Mouse (Mus musculus) liver, postnatal 0 days (tissue): ENCODE results near the gene Kcnk7.

Source experiments
- CTCF ChIP-seq: sonication (generic); IDR thresholded peaks from 2 replicates; pipeline ENCODE4 v1.5.1; 2016; ENCODE audit warnings: antibody characterized with exemption, low read depth
- EP300 ChIP-seq: IDR thresholded peaks from 2 replicates; pipeline ENCODE4 v1.6.1; 2016; ENCODE audit warnings: antibody characterized with exemption, low read depth, mild to moderate bottlenecking

DNA sequence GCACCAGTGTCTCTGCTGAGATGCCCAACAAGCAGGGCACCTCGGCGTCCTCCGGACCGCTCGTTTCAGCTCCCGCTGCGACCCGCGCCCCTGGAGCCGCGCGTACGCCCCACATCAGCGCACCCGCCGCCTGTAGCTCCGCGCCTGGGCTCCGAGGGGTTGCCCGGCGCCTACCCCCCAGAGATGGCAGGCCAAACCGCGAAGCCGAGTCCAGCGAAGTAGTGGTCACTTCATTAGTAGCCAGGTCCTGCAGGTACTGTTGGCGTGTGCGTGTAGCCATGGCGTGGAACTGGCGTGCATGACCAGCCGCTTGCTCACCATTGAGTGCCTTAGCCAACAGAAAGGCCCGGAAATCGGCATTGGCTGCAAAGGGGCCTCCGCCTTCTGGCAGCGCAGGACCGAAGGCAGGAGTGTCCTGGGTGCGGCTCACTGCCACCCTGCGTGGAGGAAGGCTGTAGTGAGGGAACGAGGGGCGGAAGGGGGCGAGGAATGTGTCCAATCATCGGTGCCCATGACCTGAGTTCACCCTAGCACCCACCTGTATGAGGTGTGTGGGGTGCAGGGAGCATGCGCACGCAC, 49.4 kb upstream of the Kcnk7 start:
- TF ChIP-seq CTCF (no peak), EP300 (no peak)
